24 mouse cellular contexts compared by ENCODE assay signal in the genomic region with DNA sequence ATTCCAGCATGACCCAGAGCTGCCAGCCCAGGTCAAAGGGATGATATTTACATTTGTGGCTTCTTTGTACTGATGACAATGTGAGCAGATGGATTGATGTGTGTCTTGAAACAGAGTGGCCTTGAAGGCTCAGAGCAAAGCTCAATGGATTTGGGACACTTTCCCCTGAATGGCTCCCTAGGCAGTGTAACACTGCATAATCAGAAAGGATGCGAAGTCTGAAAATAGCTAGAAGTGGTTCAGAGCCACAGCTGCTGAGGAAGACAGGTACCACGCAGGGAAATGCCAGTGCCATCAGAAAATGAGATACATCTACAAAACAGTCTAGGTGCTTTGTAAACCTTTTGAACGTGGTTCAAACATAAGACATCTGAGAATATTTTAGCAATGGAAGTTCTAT. TPM values are rescaled to one million over a fixed set of nuclear protein-coding genes. Genes with fewer than 3 reads are reported as not detected.
DNase-seq lines count a peak whose midpoint lies in the region; ATAC-seq and TF ChIP-seq lines count a peak whose summit lies in the region.
"Had no signal": no experiment of that assay in that cellular context is flagged by ENCODE, and none has a peak within 500 bp of the region (broad histone marks: within the 10 kb centered on the region; RNA-seq: fewer than 3 reads in every experiment).

No protein-coding gene starts in this region.

- no peaks in the 10 kb centered on the region for H3K9me3 ChIP-seq in heart, embryonic 11.5 days (replicated peaks; ENCODE audit: control insufficient read depth, low read length)
- no peaks in the 10 kb centered on the region for H3K9me3 ChIP-seq in midbrain, embryonic 11.5 days (ENCODE audit: control insufficient read depth, low read length)
- no peaks in the 10 kb centered on the region for H3K9me3 ChIP-seq in midbrain, embryonic 10.5 days (replicated peaks)
- H3K9me3 ChIP-seq in liver, postnatal 0 days (ENCODE audit: low read length) = no peaks in the 10 kb centered on the region
- H3K9me3 ChIP-seq: embryonic facial prominence, embryonic 10.5 days; embryonic facial prominence, embryonic 12.5 days; forebrain, embryonic 13.5 days; forebrain, embryonic 15.5 days had no signal

- no peak overlapping the region for H3K4me2 ChIP-seq in heart, embryonic 11.5 days
- no peak overlapping the region for H3K4me2 ChIP-seq in midbrain, embryonic 11.5 days
- H3K4me2 ChIP-seq in liver, postnatal 0 days (ENCODE audit: low read depth, low read length) = no peak overlapping the region
- H3K4me2 ChIP-seq: embryonic facial prominence, embryonic 12.5 days; forebrain, embryonic 13.5 days; forebrain, embryonic 15.5 days had no signal

- no peaks in the 10 kb centered on the region for H3K4me1 ChIP-seq in heart, embryonic 11.5 days (ENCODE audit: control insufficient read depth, insufficient read depth, low read length)
- H3K4me1 ChIP-seq in midbrain, embryonic 11.5 days (ENCODE audit: control insufficient read depth, insufficient read depth, low read length) = no peaks in the 10 kb centered on the region; the same call in 1 of the 2 replicates
- H3K4me1 ChIP-seq in midbrain, embryonic 10.5 days = peaks cover 18% of the 10 kb centered on the region
- H3K4me1 ChIP-seq in liver, postnatal 0 days (ENCODE audit: insufficient read depth) = no peaks in the 10 kb centered on the region
- H3K4me1 ChIP-seq: embryonic facial prominence, embryonic 12.5 days; forebrain, embryonic 13.5 days had no signal

- no peak for TF ChIP-seq POLR2A in brain, embryonic 14.5 days (IDR thresholded peaks at IDR 0.05; ENCODE audit: borderline replicate concordance, extremely low read depth, insufficient read depth, insufficient read length, poor library complexity, severe bottlenecking)

- TF ChIP-seq CTCF in brain, embryonic 14.5 days (IDR thresholded peaks at IDR 0.05; ENCODE audit: borderline replicate concordance, extremely low read depth, insufficient read depth, insufficient read length) = no peak
- no peak for TF ChIP-seq CTCF in liver, postnatal 0 days (IDR thresholded peaks at IDR 0.05; ENCODE audit: low read depth)

- H3K27ac ChIP-seq in heart, embryonic 11.5 days (ENCODE audit: low read depth, low read length) = no peak overlapping the region
- H3K27ac ChIP-seq in midbrain, embryonic 11.5 days (ENCODE audit: low read depth, low read length) = no peak overlapping the region
- H3K27ac ChIP-seq in midbrain, embryonic 10.5 days (replicated peaks) = no peak overlapping the region
- H3K27ac ChIP-seq in liver, postnatal 0 days (ENCODE audit: low read depth) = no peak overlapping the region
- H3K27ac ChIP-seq: embryonic facial prominence, embryonic 10.5 days; embryonic facial prominence, embryonic 12.5 days; forebrain, embryonic 13.5 days; forebrain, embryonic 15.5 days had no signal

- TF ChIP-seq EP300 in liver, postnatal 0 days (IDR thresholded peaks at IDR 0.05; ENCODE audit: low read depth) = no peak

- WGBS in heart, embryonic 11.5 days (ENCODE audit: insufficient replicate concordance) = 60% methylated on average over 3 of the region's 3 CpGs
- WGBS in midbrain, embryonic 11.5 days = 76% methylated on average over 3 of the region's 3 CpGs
- 80% methylated on average over 3 of the region's 3 CpGs for WGBS in midbrain, embryonic 10.5 days
- WGBS in liver, postnatal 0 days (ENCODE audit: insufficient replicate concordance) = 67% methylated on average over 3 of the region's 3 CpGs

- no peak overlapping the region for H3K4me3 ChIP-seq in heart, embryonic 11.5 days (ENCODE audit: low read depth, low read length)
- no peak overlapping the region for H3K4me3 ChIP-seq in midbrain, embryonic 11.5 days (ENCODE audit: low read depth, low read length)
- no peak overlapping the region for H3K4me3 ChIP-seq in midbrain, embryonic 10.5 days
- H3K4me3 ChIP-seq in liver, postnatal 0 days (ENCODE audit: low read depth, low read length) = no peak overlapping the region
- H3K4me3 ChIP-seq: embryonic facial prominence, embryonic 10.5 days; embryonic facial prominence, embryonic 12.5 days; forebrain, embryonic 13.5 days; forebrain, embryonic 15.5 days had no signal

- H3K27me3 ChIP-seq in heart, embryonic 11.5 days (ENCODE audit: control insufficient read depth, insufficient read depth, low read length) = no peaks in the 10 kb centered on the region
- no peaks in the 10 kb centered on the region for H3K27me3 ChIP-seq in midbrain, embryonic 11.5 days (ENCODE audit: control insufficient read depth, insufficient read depth, low read length)
- no peaks in the 10 kb centered on the region for H3K27me3 ChIP-seq in midbrain, embryonic 10.5 days (ENCODE audit: low read depth, poor library complexity, severe bottlenecking)
- no peaks in the 10 kb centered on the region for H3K27me3 ChIP-seq in liver, postnatal 0 days (ENCODE audit: insufficient read depth, low read length)
- H3K27me3 ChIP-seq: embryonic facial prominence, embryonic 12.5 days; forebrain, embryonic 13.5 days; forebrain, embryonic 15.5 days had no signal

- ATAC-seq in heart, embryonic 11.5 days (replicated peaks; ENCODE audit: insufficient number of reproducible peaks, low FRiP score, low TSS enrichment) = no peak
- no peak for ATAC-seq in midbrain, embryonic 11.5 days (ENCODE audit: low FRiP score)
- ATAC-seq in liver, postnatal 0 days = no peak
- ATAC-seq: forebrain, embryonic 13.5 days; forebrain, embryonic 15.5 days; forebrain, postnatal 0 days had no signal

- peak; percentile 58 for DNase-seq in heart, adult 11 months
- peak; percentile 17 for DNase-seq in midbrain, embryonic 11.5 days (ENCODE audit: low spot score, missing footprints)
- DNase-seq in midbrain, embryonic 10.5 days (ENCODE audit: low spot score) = no peak
- DNase-seq in brain, adult 2 months (ENCODE audit: low read depth, low spot score) = peak; percentile 68
- peak; percentile 34 for DNase-seq in brain, embryonic 14.5 days (ENCODE audit: low read depth)
- DNase-seq in liver, postnatal 0 days = no peak
- DNase-seq: adrenal gland, adult 2 months; adrenal gland, postnatal 10 days; adrenal gland, postnatal 25 days; cerebellum, adult 11 months; cerebellum, adult 18-20 months; cerebellum, adult 8-10 months; cerebellum, postnatal 10 days; cerebellum, postnatal 25 days; forebrain, postnatal 0 days had no signal

- H3K9ac ChIP-seq in heart, embryonic 11.5 days (ENCODE audit: low read depth, low read length) = no peak overlapping the region
- H3K9ac ChIP-seq in midbrain, embryonic 11.5 days (ENCODE audit: low read length) = no peak overlapping the region
- no peak overlapping the region for H3K9ac ChIP-seq in liver, postnatal 0 days (replicated peaks)
- H3K9ac ChIP-seq: embryonic facial prominence, embryonic 12.5 days; forebrain, embryonic 13.5 days; forebrain, embryonic 15.5 days; forebrain, postnatal 0 days had no signal

- H3K36me3 ChIP-seq in heart, embryonic 11.5 days (ENCODE audit: control insufficient read depth, insufficient read depth, low read length) = no peaks in the 10 kb centered on the region
- H3K36me3 ChIP-seq in midbrain, embryonic 11.5 days (ENCODE audit: control insufficient read depth, insufficient read depth, low read length) = no peaks in the 10 kb centered on the region
- no peaks in the 10 kb centered on the region for H3K36me3 ChIP-seq in midbrain, embryonic 10.5 days
- no peaks in the 10 kb centered on the region for H3K36me3 ChIP-seq in liver, postnatal 0 days (replicated peaks; ENCODE audit: insufficient read depth, low read length)
- H3K36me3 ChIP-seq: embryonic facial prominence, embryonic 10.5 days; embryonic facial prominence, embryonic 12.5 days; forebrain, embryonic 15.5 days had no signal

RNA-seq across cellular contexts. Expression of gene Lrrc66, which starts 54.2 kb away (rescaled TPM):
- not detected in 2 replicates for polyA plus RNA-seq in heart, embryonic 11.5 days (2014; fragmentation: Nextera tagmentation; extraction: Ambion mirVana)
- polyA plus RNA-seq in midbrain, embryonic 11.5 days (2014; fragmentation: Nextera tagmentation; extraction: Ambion mirVana) = 0.04 TPM in 1 of 2 replicates, not detected in the other
- polyA plus RNA-seq in midbrain, embryonic 10.5 days (2016; fragmentation: Nextera tagmentation; extraction: Ambion mirVana) = 0.06 and 0.07 TPM in 2 replicates
- 0.04 and 0.05 TPM in 2 replicates for polyA plus RNA-seq in brain, embryonic 14.5 days (2012; rRNA removed)
- not detected in 2 replicates for polyA plus RNA-seq in liver, postnatal 0 days (2015; fragmentation: Nextera tagmentation; extraction: Ambion mirVana)
- polyA plus RNA-seq: adrenal gland, adult 2 months; C2C12; cortical plate, adult 2 months; embryonic facial prominence, embryonic 14.5 days; forebrain, embryonic 11.5 days; forebrain, embryonic 13.5 days; forebrain, embryonic 15.5 days; forebrain, postnatal 0 days had no signal

Comparison
In these comparisons a context has a peak if more than half of its experiments do, and no peak if none do; other contexts are left out.
1. DNase-seq: peak in heart, adult 11 months (single experiment), midbrain, embryonic 11.5 days (single experiment), brain, adult 2 months (single experiment) and brain, embryonic 14.5 days (single experiment); none in midbrain, embryonic 10.5 days (single experiment) and liver, postnatal 0 days (single experiment).